Mouse (Mus musculus): ENCODE results near the gene Rccd1. TPM values are rescaled to one million over a fixed set of nuclear protein-coding genes. Genes with fewer than 3 reads are reported as not detected.
A peak's percentile ranks its signal among the peaks of the same experiment; 100 is the strongest.

Rccd1 gene
- polyA plus RNA-seq, 2 experiments = 8.0 to 26.2 TPM

GRCm38 (mm10) chr7:80294764-80295648 lies 29.2 kb downstream of the Rccd1 start:
- no peaks in the 10 kb centered on the region for H3K9me3 ChIP-seq (ENCODE audit: control insufficient read depth, low read length)
- no peak for TF ChIP-seq POLR2A (IDR thresholded peaks at IDR 0.05; ENCODE audit: borderline replicate concordance, extremely low read depth, insufficient read depth, insufficient read length)
- ATAC-seq (ENCODE audit: low FRiP score, low read depth) (peak; percentile 18; the same call in 1 of the 2 replicates), DNase-seq (ENCODE audit: low spot score) (peak; percentile 33)
- peak overlapping the region; percentile 77 for H3K9ac ChIP-seq (ENCODE audit: low read depth, low read length, severe bottlenecking)
- H3K4me2 ChIP-seq (replicated peaks; ENCODE audit: low read depth, low read length, severe bottlenecking) = peak overlapping the region; percentile 71
- H3K36me3 ChIP-seq (ENCODE audit: control insufficient read depth, insufficient read depth, low read length) = peaks cover 32% of the 10 kb centered on the region
- peak overlapping the region; percentile 79 for H3K27ac ChIP-seq (replicated peaks; ENCODE audit: low read depth, low read length)
- peak overlapping the region; percentile 87 for H3K4me3 ChIP-seq (replicated peaks; ENCODE audit: low read length)
- peaks cover 8% of the 10 kb centered on the region for H3K4me1 ChIP-seq (ENCODE audit: control insufficient read depth, insufficient read depth, low read length)
- 8% methylated on average over 37 of the region's 37 CpGs for WGBS
- no peaks in the 10 kb centered on the region for H3K27me3 ChIP-seq (ENCODE audit: control insufficient read depth, insufficient read depth, low read length)

GRCm38 (mm10) chr7:80294062-80294763 lies 30.0 kb downstream of the Rccd1 start, which contains the start of gene Prc1:
TSS of gene Prc1 (plus strand) at chr7:80294450.
- Histone ChIP-seq H3K27me3 (ENCODE audit: control insufficient read depth, insufficient read depth, low read length) (no peaks in the 10 kb centered on the region), H3K9ac (ENCODE audit: low read depth, low read length, severe bottlenecking) (peak within 1 kb of the TSS; percentile 77), H3K4me1 (ENCODE audit: control insufficient read depth, insufficient read depth, low read length) (peaks cover 8% of the 10 kb centered on the region), H3K36me3 (ENCODE audit: control insufficient read depth, insufficient read depth, low read length) (peaks cover 37% of the 10 kb centered on the region), H3K27ac (replicated peaks; ENCODE audit: low read depth, low read length) (peak within 1 kb of the TSS; percentile 79), H3K4me3 (replicated peaks; ENCODE audit: low read length) (peak within 1 kb of the TSS; percentile 87), H3K4me2 (replicated peaks; ENCODE audit: low read depth, low read length, severe bottlenecking) (peak within 1 kb of the TSS; percentile 71), H3K9me3 (ENCODE audit: control insufficient read depth, low read length) (no peaks in the 10 kb centered on the region)
- DNase-seq (ENCODE audit: low spot score) (peak; percentile 99), ATAC-seq (ENCODE audit: low FRiP score, low read depth) (peak; percentile 99)
- under 1% methylated on average over 52 of the region's 52 CpGs for WGBS
- TF ChIP-seq POLR2A (IDR thresholded peaks at IDR 0.05; ENCODE audit: borderline replicate concordance, extremely low read depth, insufficient read depth, insufficient read length) = peak; percentile 48; the same call in 1 of the 2 replicates

- H3K27ac ChIP-seq (replicated peaks; ENCODE audit: low read depth, low read length) = no peak overlapping the region
- H3K4me3 ChIP-seq (replicated peaks; ENCODE audit: low read length) = no peak overlapping the region
- H3K36me3 ChIP-seq (ENCODE audit: control insufficient read depth, insufficient read depth, low read length) = peaks cover 87% of the 10 kb centered on the region
- 76% methylated on average over 10 of the region's 10 CpGs for WGBS
- no peaks in the 10 kb centered on the region for H3K4me1 ChIP-seq (ENCODE audit: control insufficient read depth, insufficient read depth, low read length)
- TF ChIP-seq POLR2A (IDR thresholded peaks at IDR 0.05; ENCODE audit: borderline replicate concordance, extremely low read depth, insufficient read depth, insufficient read length) = no peak
- no peak overlapping the region for H3K4me2 ChIP-seq (replicated peaks; ENCODE audit: low read depth, low read length, severe bottlenecking)
- H3K9me3 ChIP-seq (ENCODE audit: control insufficient read depth, low read length) = no peaks in the 10 kb centered on the region
- no peaks in the 10 kb centered on the region for H3K27me3 ChIP-seq (ENCODE audit: control insufficient read depth, insufficient read depth, low read length)
- no peak overlapping the region for H3K9ac ChIP-seq (ENCODE audit: low read depth, low read length, severe bottlenecking)
- no peak for ATAC-seq (ENCODE audit: low FRiP score, low read depth)
- DNase-seq (ENCODE audit: low spot score) = no peak
These were observed 36.5 kb downstream of the Rccd1 start for GRCm38 (mm10) chr7:80287736-80288135.

GRCm38 (mm10) chr7:80285725-80286124 lies 38.5 kb downstream of the Rccd1 start:
- ATAC-seq (ENCODE audit: low FRiP score, low read depth) (no peak), DNase-seq (ENCODE audit: low spot score) (no peak)
- H3K4me3 ChIP-seq (replicated peaks; ENCODE audit: low read length) = no peak overlapping the region
- no peaks in the 10 kb centered on the region for H3K4me1 ChIP-seq (ENCODE audit: control insufficient read depth, insufficient read depth, low read length)
- no peak overlapping the region for H3K27ac ChIP-seq (replicated peaks; ENCODE audit: low read depth, low read length)
- no peak overlapping the region for H3K9ac ChIP-seq (ENCODE audit: low read depth, low read length, severe bottlenecking)
- no peak for TF ChIP-seq POLR2A (IDR thresholded peaks at IDR 0.05; ENCODE audit: borderline replicate concordance, extremely low read depth, insufficient read depth, insufficient read length)
- no peaks in the 10 kb centered on the region for H3K27me3 ChIP-seq (ENCODE audit: control insufficient read depth, insufficient read depth, low read length)
- H3K9me3 ChIP-seq (ENCODE audit: control insufficient read depth, low read length) = no peaks in the 10 kb centered on the region
- no peak overlapping the region for H3K4me2 ChIP-seq (replicated peaks; ENCODE audit: low read depth, low read length, severe bottlenecking)
- peaks cover 79% of the 10 kb centered on the region for H3K36me3 ChIP-seq (ENCODE audit: control insufficient read depth, insufficient read depth, low read length)
- WGBS = 92% methylated on average over 6 of the region's 6 CpGs

- Histone ChIP-seq H3K9me3 (ENCODE audit: control insufficient read depth, low read length) (no peaks in the 10 kb centered on the region), H3K9ac (ENCODE audit: low read depth, low read length, severe bottlenecking) (no peak overlapping the region), H3K27me3 (ENCODE audit: control insufficient read depth, insufficient read depth, low read length) (no peaks in the 10 kb centered on the region), H3K4me1 (ENCODE audit: control insufficient read depth, insufficient read depth, low read length) (no peaks in the 10 kb centered on the region), H3K4me3 (replicated peaks; ENCODE audit: low read length) (no peak overlapping the region), H3K27ac (replicated peaks; ENCODE audit: low read depth, low read length) (no peak overlapping the region), H3K4me2 (replicated peaks; ENCODE audit: low read depth, low read length, severe bottlenecking) (no peak overlapping the region), H3K36me3 (ENCODE audit: control insufficient read depth, insufficient read depth, low read length) (peaks cover 75% of the 10 kb centered on the region)
- ATAC-seq (ENCODE audit: low FRiP score, low read depth) = no peak
- TF ChIP-seq POLR2A (IDR thresholded peaks at IDR 0.05; ENCODE audit: borderline replicate concordance, extremely low read depth, insufficient read depth, insufficient read length) = no peak
- 90% methylated on average over 5 of the region's 5 CpGs for WGBS
- DNase-seq (ENCODE audit: low spot score) = no peak
These were observed 39.9 kb downstream of the Rccd1 start for GRCm38 (mm10) chr7:80284391-80284790.

Measured in limb, embryonic 14.5 days (tissue).